Mouse (Mus musculus): Measurements from ENCODE around the gene Htr2a. TPM values are rescaled to one million over a fixed set of nuclear protein-coding genes. Genes with fewer than 3 reads are reported as not detected.

Htr2a gene
- polyA plus RNA-seq, 1 experiment from 2014 or later, result 0.29 TPM

DNA sequence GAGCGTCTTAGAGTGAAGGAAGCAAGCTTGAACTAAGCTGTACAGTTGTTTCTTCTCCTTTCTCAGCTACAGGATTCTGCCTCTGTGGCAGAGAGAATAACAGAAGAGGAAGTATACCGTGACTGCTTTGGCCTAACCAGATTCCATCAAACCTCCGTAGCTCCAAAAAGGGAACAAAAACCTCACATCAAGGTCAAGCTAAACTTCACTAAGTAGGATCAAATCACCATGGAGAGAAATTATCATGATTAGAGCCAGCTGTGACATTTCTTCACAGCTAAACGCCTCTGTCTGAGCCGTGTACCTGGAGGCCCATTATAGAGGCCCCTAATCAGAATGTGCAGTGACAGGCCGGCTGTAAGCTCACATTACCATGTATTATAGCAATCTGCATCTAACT, 63.3 kb downstream of the Htr2a start:
- H3K27ac ChIP-seq, result no peak overlapping the region
- no peak for ATAC-seq
- WGBS (ENCODE audit: insufficient replicate concordance), result 39% methylated on average over 6 of the region's 6 CpGs

DNA sequence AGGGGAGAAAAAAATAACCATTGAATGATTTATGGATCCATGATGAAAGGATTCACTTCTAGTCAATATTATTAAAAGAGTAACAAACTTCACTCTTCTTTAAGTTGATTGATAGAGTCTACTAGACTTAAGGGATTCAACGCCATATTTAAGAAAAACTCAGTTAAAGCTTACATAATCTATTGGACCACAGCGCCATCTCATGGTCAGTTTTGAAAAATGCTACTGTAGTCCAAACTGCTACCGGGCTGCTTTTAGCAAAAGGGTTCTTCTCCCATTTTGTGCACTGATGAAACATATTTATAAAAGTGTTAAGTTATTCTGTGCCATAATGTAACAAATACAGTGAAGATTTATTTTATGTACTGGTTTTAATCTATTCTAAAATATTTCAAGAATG, 68.4 kb downstream of the Htr2a start:
- Histone ChIP-seq H3K9me3 (replicated peaks) (no peaks in the 10 kb centered on the region), H3K4me2 (no peak overlapping the region), H3K36me3 (no peaks in the 10 kb centered on the region), H3K27me3 (replicated peaks) (no peaks in the 10 kb centered on the region), H3K4me1 (no peaks in the 10 kb centered on the region), H3K9ac (no peak overlapping the region), H3K27ac (no peak overlapping the region), H3K4me3 (no peak overlapping the region)
- ATAC-seq, result no peak
- WGBS (ENCODE audit: insufficient replicate concordance), result 16% methylated on average over 3 of the region's 3 CpGs

More for the DNA sequence above, 63.3 kb downstream of the Htr2a start:
- no peaks in the 10 kb centered on the region for H3K9me3 ChIP-seq (replicated peaks)
- H3K9ac ChIP-seq, result no peak overlapping the region
- no peaks in the 10 kb centered on the region for H3K27me3 ChIP-seq (replicated peaks)
- no peak overlapping the region for H3K4me2 ChIP-seq
- H3K4me1 ChIP-seq, result peaks cover 11% of the 10 kb centered on the region
- no peaks in the 10 kb centered on the region for H3K36me3 ChIP-seq
- H3K4me3 ChIP-seq, result no peak overlapping the region

DNA sequence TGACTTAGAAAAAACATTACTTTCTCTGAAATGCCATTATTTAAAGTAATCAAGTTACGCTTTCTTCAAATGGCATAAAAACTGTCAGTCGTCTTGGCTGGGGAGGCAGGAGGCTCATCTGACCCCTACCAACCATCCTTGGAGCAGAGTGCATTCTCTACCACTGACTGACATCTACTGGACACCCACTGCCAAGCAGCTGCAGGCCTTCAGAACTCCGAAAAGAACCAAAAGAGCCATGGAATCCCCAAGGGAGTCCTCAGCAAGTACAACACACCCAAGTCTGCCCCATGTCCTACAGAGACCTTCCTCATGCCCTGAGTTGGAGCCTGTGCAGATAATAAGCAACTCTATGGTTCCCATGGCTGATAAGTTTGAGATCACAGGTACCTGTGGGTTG, 82.9 kb downstream of the Htr2a start:
- ATAC-seq, result no peak
- no peak overlapping the region for H3K4me3 ChIP-seq
- WGBS (ENCODE audit: insufficient replicate concordance), result 68% methylated on average over 3 of the region's 3 CpGs
- H3K4me1 ChIP-seq, result no peaks in the 10 kb centered on the region
- no peaks in the 10 kb centered on the region for H3K9me3 ChIP-seq (replicated peaks)
- H3K4me2 ChIP-seq, result no peak overlapping the region
- H3K36me3 ChIP-seq, result no peaks in the 10 kb centered on the region
- 0 out of 2 replicates have a peak, but pooled peaks cover 3% of the 10 kb centered on the region for H3K27me3 ChIP-seq (replicated peaks)
- no peak overlapping the region for H3K9ac ChIP-seq
- no peak overlapping the region for H3K27ac ChIP-seq

DNA sequence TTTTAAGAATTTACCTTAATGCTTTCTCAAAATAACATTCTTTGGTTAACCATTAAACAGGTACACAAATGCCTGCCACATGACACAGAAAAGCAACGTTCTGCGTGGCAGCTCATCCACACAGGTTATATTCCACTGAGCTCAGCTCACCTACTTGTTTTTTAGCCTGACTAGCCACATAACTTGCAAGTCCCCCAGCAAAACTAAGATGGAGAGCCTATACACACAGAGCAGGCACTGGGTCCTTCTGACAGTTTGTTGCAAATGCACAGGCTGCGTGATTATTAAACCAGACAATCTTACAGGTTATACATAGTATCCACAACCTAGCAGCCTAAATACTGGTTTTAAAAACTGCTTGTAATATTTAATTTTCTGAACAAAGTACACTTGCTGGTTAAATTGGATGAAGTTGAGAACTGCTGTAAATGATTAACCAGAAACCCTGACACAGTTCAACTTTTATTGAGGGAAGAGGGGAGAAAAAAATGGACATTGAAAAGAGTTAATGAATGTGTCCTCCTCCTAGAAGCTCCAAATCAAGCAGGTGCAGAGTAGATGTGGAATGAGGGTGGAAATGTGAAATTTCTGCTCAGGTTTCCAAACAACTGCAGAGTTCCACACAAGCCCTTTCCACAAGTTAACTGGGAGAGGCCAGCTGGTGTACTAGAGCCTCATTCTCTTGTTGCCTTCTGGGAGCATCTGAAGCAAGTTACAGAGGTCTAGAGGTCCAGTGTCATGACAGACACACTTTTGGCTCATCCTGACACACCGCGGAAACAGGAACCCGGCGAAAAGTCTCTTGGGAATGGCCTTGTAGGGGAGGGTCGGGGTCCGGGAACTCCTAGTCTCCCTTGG, 90.8 kb downstream of the Htr2a start:
- WGBS (ENCODE audit: insufficient replicate concordance), result 27% methylated on average over 9 of the region's 9 CpGs
- Histone ChIP-seq H3K4me3 (peak overlapping the region; percentile 95), H3K9ac (peak overlapping the region; percentile 91), H3K4me1 (peaks cover 27% of the 10 kb centered on the region), H3K9me3 (replicated peaks) (no peaks in the 10 kb centered on the region), H3K4me2 (peak overlapping the region; percentile 80), H3K27ac (peak overlapping the region; percentile 72), H3K36me3 (peaks cover 19% of the 10 kb centered on the region), H3K27me3 (replicated peaks) (no peaks in the 10 kb centered on the region)
- no peak for ATAC-seq

DNA sequence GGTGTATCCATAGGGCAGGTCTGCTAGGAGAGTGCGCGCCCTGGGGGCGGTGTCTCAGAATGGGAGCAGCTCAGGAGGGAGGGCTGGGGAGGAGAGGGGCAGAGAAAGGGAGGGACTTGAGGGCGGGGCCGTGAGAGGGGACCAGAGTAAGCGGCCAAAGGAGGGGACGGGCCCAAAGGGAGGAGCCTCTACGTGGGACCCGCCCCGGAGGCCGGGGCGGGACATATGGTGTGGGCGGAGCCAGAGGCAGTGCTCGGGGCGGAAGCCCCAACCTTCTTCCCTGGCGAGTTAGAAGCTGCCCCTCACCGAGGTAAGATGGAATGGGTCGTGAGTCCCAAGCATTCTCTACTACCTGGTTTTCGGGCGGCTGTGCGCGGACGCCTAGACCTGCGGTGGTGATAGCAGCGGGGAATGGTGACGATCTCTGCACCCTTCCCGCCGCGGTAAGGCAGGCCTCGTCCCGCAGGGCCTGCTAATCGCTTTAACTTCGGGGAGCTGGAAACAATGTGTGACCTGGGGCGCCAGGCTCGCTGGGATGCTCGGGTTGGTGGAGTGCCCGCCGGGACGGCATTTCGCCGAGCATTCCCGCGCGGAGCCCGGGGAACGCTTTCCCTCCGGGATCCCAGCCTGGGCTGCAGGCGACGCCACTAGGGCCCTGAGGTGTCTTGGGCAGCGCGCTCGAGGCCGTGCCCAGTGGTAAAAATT, 91.6 kb downstream of the Htr2a start, which contains the start of gene Esd:
TSS of gene Esd (plus strand) at position 219 of the 705 bp plus-strand sequence.
- H3K27ac ChIP-seq, result peak within 1 kb of the TSS; percentile 92
- peaks cover 27% of the 10 kb centered on the region for H3K36me3 ChIP-seq
- peak; percentile 99 for ATAC-seq
- H3K4me2 ChIP-seq, result peak within 1 kb of the TSS; percentile 80
- H3K9ac ChIP-seq, result peak within 1 kb of the TSS; percentile 91
- no peaks in the 10 kb centered on the region for H3K9me3 ChIP-seq (replicated peaks)
- H3K4me3 ChIP-seq, result peak within 1 kb of the TSS; percentile 95
- H3K4me1 ChIP-seq, result peaks cover 27% of the 10 kb centered on the region
- no peaks in the 10 kb centered on the region for H3K27me3 ChIP-seq (replicated peaks)
- 2% methylated on average over 51 of the region's 53 CpGs for whole genome bisulfite sequencing (ENCODE audit: insufficient replicate concordance)

DNA sequence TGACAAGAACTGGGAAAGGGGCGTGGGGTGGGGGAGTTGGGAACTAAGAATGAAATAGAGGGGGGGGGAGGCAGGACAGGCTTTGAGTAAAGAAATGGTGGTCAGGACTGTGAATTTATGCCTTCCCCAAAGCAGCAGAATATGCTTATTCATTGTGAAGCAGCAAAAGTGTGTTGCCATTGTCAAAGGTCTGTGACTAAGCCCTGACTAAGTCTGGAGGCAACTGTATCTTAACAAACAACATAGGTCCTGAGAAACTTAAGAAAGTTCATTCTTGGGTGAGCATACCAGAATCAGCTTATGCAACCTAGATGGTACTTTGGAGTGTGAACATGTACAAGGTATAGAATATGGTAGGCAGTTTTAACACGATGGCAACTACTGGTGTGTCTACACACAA, 92.8 kb downstream of the Htr2a start:
- Histone ChIP-seq H3K36me3 (peaks cover 38% of the 10 kb centered on the region), H3K27me3 (replicated peaks) (no peaks in the 10 kb centered on the region), H3K9ac (peak overlapping the region; percentile 91), H3K4me3 (peak overlapping the region; percentile 95), H3K4me1 (peaks cover 27% of the 10 kb centered on the region), H3K9me3 (replicated peaks) (no peaks in the 10 kb centered on the region), H3K4me2 (peak overlapping the region; percentile 80), H3K27ac (peak overlapping the region; percentile 70)
- 54% methylated on average over 2 of the region's 2 CpGs for WGBS (ENCODE audit: insufficient replicate concordance)
- no peak for ATAC-seq

DNA sequence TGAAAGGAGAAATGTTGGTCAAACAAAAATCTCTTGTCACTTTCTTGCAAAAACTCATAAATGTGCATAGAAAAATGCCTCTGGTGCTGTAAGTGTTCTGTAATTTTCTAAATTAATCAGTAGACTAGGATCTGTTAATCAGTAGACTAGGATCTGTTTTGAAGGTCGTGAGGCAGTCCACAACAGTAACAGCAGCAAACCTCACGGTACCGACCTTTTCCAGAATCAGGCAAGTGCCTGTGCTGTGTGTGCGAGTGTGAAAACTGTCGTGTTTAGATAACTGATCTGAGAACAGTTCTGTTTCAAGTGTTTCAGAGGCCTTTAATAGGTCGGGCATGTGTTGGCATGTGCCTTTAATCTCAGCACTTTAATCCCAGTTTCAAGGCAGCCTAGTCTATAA, 94.8 kb downstream of the Htr2a start:
- 66% methylated on average over 6 of the region's 6 CpGs for WGBS (ENCODE audit: insufficient replicate concordance)
- Histone ChIP-seq H3K27me3 (replicated peaks) (no peaks in the 10 kb centered on the region), H3K9ac (no peak overlapping the region), H3K4me2 (no peak overlapping the region), H3K4me1 (peaks cover 27% of the 10 kb centered on the region), H3K4me3 (no peak overlapping the region), H3K27ac (no peak overlapping the region), H3K36me3 (peaks cover 59% of the 10 kb centered on the region), H3K9me3 (replicated peaks) (no peaks in the 10 kb centered on the region)
- ATAC-seq, result no peak

DNA sequence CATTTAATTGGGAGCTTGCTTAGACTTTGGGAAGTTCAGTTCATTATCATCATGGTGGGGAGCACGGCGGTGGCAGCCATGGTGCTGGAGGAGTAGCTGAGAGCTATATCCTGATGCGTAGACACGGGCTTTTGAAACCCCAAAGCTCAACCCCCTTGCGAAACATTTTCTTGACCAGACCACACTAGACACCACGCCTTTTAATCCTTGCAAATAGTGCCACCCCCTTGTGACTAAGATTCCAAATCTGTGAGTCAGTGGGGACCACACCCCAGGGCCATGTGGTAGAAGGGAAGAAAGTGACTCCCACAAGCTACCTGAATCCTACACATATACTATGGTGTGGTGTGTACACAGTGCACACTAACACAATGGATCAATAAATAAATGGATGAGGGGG, 96.2 kb downstream of the Htr2a start:
- no peak overlapping the region for H3K27ac ChIP-seq
- no peak overlapping the region for H3K4me2 ChIP-seq
- H3K9me3 ChIP-seq (replicated peaks), result no peaks in the 10 kb centered on the region
- no peak for ATAC-seq
- H3K4me1 ChIP-seq, result peaks cover 22% of the 10 kb centered on the region
- peaks cover 73% of the 10 kb centered on the region for H3K36me3 ChIP-seq
- H3K27me3 ChIP-seq (replicated peaks), result no peaks in the 10 kb centered on the region
- 89% methylated on average over 6 of the region's 6 CpGs for WGBS (ENCODE audit: insufficient replicate concordance)
- no peak overlapping the region for H3K4me3 ChIP-seq
- H3K9ac ChIP-seq, result no peak overlapping the region

Other genes with a start within 250 kb of the Htr2a start
- gene Esd, start 91.5 kb downstream of the Htr2a start, polyA plus RNA-seq (2016; fragmentation: Nextera tagmentation; extraction: Ambion mirVana), result 297 and 303 TPM in 2 replicates

Measured in liver, embryonic 12.5 days (tissue).